In genomic region chr17:30005451-30005941, GRCm38 (mm10) we compare ENCODE assay signal across 8 mouse cellular contexts. TPM values are rescaled to one million over a fixed set of nuclear protein-coding genes. Genes with fewer than 3 reads are reported as not detected.
DNase-seq lines count a peak whose midpoint lies in the region; ATAC-seq and TF ChIP-seq lines count a peak whose summit lies in the region.

No protein-coding gene starts in this region.

- H3K9me3 ChIP-seq in heart, embryonic 14.5 days (ENCODE audit: control insufficient read depth, low read length) = no peaks in the 10 kb centered on the region

- no peak for TF ChIP-seq POLR2A in small intestine, adult 2 months (IDR thresholded peaks at IDR 0.05; ENCODE audit: low read depth, low read length)

- WGBS in heart, embryonic 14.5 days = 3% methylated on average over 13 of the region's 19 CpGs
- 0% methylated on average over 19 of the region's 19 CpGs for WGBS in small intestine, adult 2 months

- peak overlapping the region; percentile 83 for H3K4me2 ChIP-seq in heart, embryonic 14.5 days (ENCODE audit: low read length)

- peak; percentile 32 for ATAC-seq in heart, embryonic 14.5 days (ENCODE audit: insufficient number of reproducible peaks, insufficient read depth, low FRiP score, low read depth)

- peaks cover 15 to 41% of the 10 kb centered on the region in 2 experiments for H3K4me1 ChIP-seq in heart, embryonic 14.5 days (ENCODE audit: control insufficient read depth in 2 of 2, insufficient read depth in 2 of 2, low read length in 2 of 2)
- peaks cover 24% of the 10 kb centered on the region; the same call in 1 of the 2 replicates for H3K4me1 ChIP-seq in small intestine, adult 2 months (ENCODE audit: control insufficient read depth, insufficient read depth, insufficient read length, low read length)

- peak; percentile 69 for DNase-seq in 3T3-L1 (ENCODE audit: low read depth, low spot score)
- peak; percentile 43 for DNase-seq in MN1 (ENCODE audit: low spot score)
- peak; percentile 59 for DNase-seq in embryo, embryonic 11 days
- DNase-seq in kidney, postnatal 10 days = peak; percentile 66
- DNase-seq in lung, postnatal 4 days = peak; percentile 61 to 64
- no peak for DNase-seq in frontal cortex, postnatal 36 days (ENCODE audit: low spot score in 2 of 2)

- H3K4me3 ChIP-seq in heart, embryonic 14.5 days (ENCODE audit: control insufficient read depth in 1 of 2, insufficient read depth in 1 of 2, low read depth in 1 of 2, low read length in 2 of 2) = peak overlapping the region; percentile 96 to 99
- H3K4me3 ChIP-seq in small intestine, adult 2 months (ENCODE audit: low read depth, low read length) = peak overlapping the region; percentile 93

- H3K36me3 ChIP-seq in heart, embryonic 14.5 days (ENCODE audit: control insufficient read depth, insufficient read depth, low read length) = peaks cover 8% of the 10 kb centered on the region; the same call in 1 of the 2 replicates
- no peaks in the 10 kb centered on the region for H3K36me3 ChIP-seq in small intestine, adult 2 months (ENCODE audit: control insufficient read depth, insufficient read depth, low read length)

- H3K9ac ChIP-seq in heart, embryonic 14.5 days (ENCODE audit: low read length) = peak overlapping the region; percentile 99

- no peaks in the 10 kb centered on the region for H3K27me3 ChIP-seq in heart, embryonic 14.5 days (ENCODE audit: control insufficient read depth, insufficient read depth, low read length)
- H3K27me3 ChIP-seq in small intestine, adult 2 months (ENCODE audit: control insufficient read depth, insufficient read depth, low read length) = no peaks in the 10 kb centered on the region

- TF ChIP-seq CTCF in small intestine, adult 2 months (IDR thresholded peaks at IDR 0.05; ENCODE audit: extremely low read depth, insufficient read length, insufficient replicate concordance, low read depth, low read length) = no peak

- H3K27ac ChIP-seq in heart, embryonic 14.5 days (replicated peaks in 1 of 2; ENCODE audit: control insufficient read depth in 1 of 2, insufficient read depth in 1 of 2, low read depth in 2 of 2, low read length in 2 of 2) = peak overlapping the region; percentile 75 to 100
- peak overlapping the region; percentile 69 for H3K27ac ChIP-seq in small intestine, adult 2 months (ENCODE audit: insufficient read depth, low read depth, low read length)

RNA-seq across cellular contexts. Expression of gene Zfand3, which starts 1.0 kb away (rescaled TPM):
- 39.8 and 48.1 TPM in 2 replicates for polyA plus RNA-seq in heart, embryonic 14.5 days (2014; fragmentation: Nextera tagmentation; extraction: Ambion mirVana)
- polyA plus RNA-seq in small intestine, adult 2 months (2012; rRNA removed) = 33.3 and 58.6 TPM in 2 replicates

RNA-seq across cellular contexts. Expression of gene Mdga1, which starts 35.6 kb away (rescaled TPM):
- 6.3 and 6.6 TPM in 2 replicates for polyA plus RNA-seq in heart, embryonic 14.5 days (2014; fragmentation: Nextera tagmentation; extraction: Ambion mirVana)
- polyA plus RNA-seq in small intestine, adult 2 months (2012; rRNA removed) = 1.1 and 2.7 TPM in 2 replicates

Comparison
In these comparisons a context has a peak if more than half of its experiments do, and no peak if none do; other contexts are left out.
1. DNase-seq: peak in 3T3-L1 (single experiment), MN1 (single experiment), embryo, embryonic 11 days (single experiment), kidney, postnatal 10 days (single experiment) and lung, postnatal 4 days (2 of 2); none in frontal cortex, postnatal 36 days (0 of 2).